Mouse (Mus musculus): ENCODE data around the gene Stard10.

- TF ChIP-seq ZC3H11A (IDR thresholded peaks at IDR 0.05; ENCODE audit: borderline replicate concordance, low read depth, low read length): no peak
- no peak for TF ChIP-seq CHD2 (IDR thresholded peaks at IDR 0.05; ENCODE audit: low read depth, low read length)
- no peak for TF ChIP-seq MAFK (IDR thresholded peaks at IDR 0.05; ENCODE audit: insufficient read depth, low read depth, low read length)
- TF ChIP-seq ZNF384 (IDR thresholded peaks at IDR 0.05; ENCODE audit: low read depth, low read length): no peak
Measured at GRCm38 (mm10) chr7:101379732-101380131, 62.8 kb downstream of the Stard10 start.
